In the genomic region with DNA sequence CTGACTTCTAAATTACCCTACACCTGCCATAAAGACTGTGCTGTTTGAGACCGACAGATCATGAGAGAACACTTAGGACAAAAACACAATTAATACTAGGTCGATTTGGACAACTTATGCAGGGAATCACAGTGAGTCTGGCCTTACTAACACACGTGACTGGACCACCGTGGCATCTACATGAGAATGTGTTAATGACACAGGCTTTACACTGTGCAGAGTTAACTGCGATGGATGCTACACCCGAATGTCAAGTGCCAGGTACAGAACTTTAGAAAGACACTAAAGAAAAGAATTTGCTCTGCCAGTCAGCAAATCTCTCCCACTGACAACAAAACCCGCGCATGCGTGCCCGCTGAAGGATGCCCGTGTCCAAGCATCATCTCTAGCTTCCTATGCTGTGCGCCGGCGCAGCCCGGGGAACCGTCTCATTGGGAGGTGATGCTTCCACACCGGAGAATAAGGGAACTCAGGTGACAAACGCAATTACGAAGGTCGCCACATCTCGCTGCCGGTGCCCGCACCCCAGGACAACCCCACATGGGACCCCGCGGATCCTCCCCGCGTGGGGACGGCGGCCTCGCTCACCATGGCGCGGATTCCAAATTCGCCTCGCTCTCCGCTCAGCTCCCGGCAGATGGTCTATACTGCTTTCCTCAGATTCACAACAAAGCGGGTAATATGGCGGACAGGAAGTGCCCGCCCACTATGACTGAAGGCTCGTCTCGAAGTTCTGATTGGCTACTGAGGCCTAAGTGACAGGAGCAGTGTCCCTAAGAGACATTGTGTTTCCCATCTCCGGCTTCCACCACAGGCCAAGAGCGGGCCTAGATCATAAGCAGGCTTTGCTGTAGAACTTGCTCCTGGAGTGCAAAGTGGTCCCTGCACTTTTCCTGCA, we compare ENCODE assay signal across 7 mouse cellular contexts. TPM values are rescaled to one million over a fixed set of nuclear protein-coding genes. Genes with fewer than 3 reads are reported as not detected.
DNase-seq lines count a peak whose midpoint lies in the region; ATAC-seq lines count a peak whose summit lies in the region.
"Not testable (repeated sequence)": the region's sequence is repeated elsewhere in the genome, so short reads cannot be mapped to it uniquely, and the experiment has no call there.

A gene (minus strand): TSS at position 656 of the 898 bp plus-strand sequence.

- H3K36me3 ChIP-seq in embryonic facial prominence, embryonic 13.5 days; hindbrain, embryonic 13.5 days; kidney, embryonic 16.5 days (ENCODE audit: insufficient read depth, low read length); liver, embryonic 11.5 days (ENCODE audit: control insufficient read depth, insufficient read depth, low read length); neural tube, embryonic 12.5 days: not testable (repeated sequence)

- not testable (repeated sequence) for H3K4me3 ChIP-seq in embryonic facial prominence, embryonic 13.5 days; hindbrain, embryonic 13.5 days; kidney, embryonic 16.5 days (ENCODE audit: low read length); liver, embryonic 11.5 days (ENCODE audit: low read depth, low read length); neural tube, embryonic 12.5 days

- H3K27ac ChIP-seq in embryonic facial prominence, embryonic 13.5 days; hindbrain, embryonic 13.5 days; kidney, embryonic 16.5 days (ENCODE audit: low read length); liver, embryonic 11.5 days (ENCODE audit: low read depth, low read length); neural tube, embryonic 12.5 days: not testable (repeated sequence)

- not testable (repeated sequence) for H3K9ac ChIP-seq in embryonic facial prominence, embryonic 13.5 days; hindbrain, embryonic 13.5 days; kidney, embryonic 16.5 days (replicated peaks; ENCODE audit: low read length); liver, embryonic 11.5 days (ENCODE audit: low read depth, low read length); neural tube, embryonic 12.5 days

- not testable (repeated sequence) for H3K27me3 ChIP-seq in embryonic facial prominence, embryonic 13.5 days; hindbrain, embryonic 13.5 days; kidney, embryonic 16.5 days (ENCODE audit: insufficient read depth, low read length); liver, embryonic 11.5 days (replicated peaks; ENCODE audit: control insufficient read depth, insufficient read depth, low read length); neural tube, embryonic 12.5 days (replicated peaks)

- ATAC-seq in embryonic facial prominence, embryonic 13.5 days (ENCODE audit: insufficient number of reproducible peaks, insufficient read depth, low FRiP score, low TSS enrichment, low read depth) = peak; percentile 90
- peak; percentile 100 for ATAC-seq in frontal cortex, adult (ENCODE audit: low TSS enrichment)
- ATAC-seq in hindbrain, embryonic 13.5 days (ENCODE audit: low FRiP score) = peak; percentile 98
- ATAC-seq in kidney, embryonic 16.5 days (ENCODE audit: low FRiP score, low TSS enrichment) = peak; percentile 97
- peak; percentile 91 for ATAC-seq in liver, embryonic 11.5 days (replicated peaks; ENCODE audit: low FRiP score)
- peak; percentile 86 for ATAC-seq in megakaryocyte progenitor cell, adult 5-6 weeks (replicated peaks; ENCODE audit: poor library complexity)
- peak; percentile 97 for ATAC-seq in neural tube, embryonic 12.5 days (ENCODE audit: low FRiP score, low read depth)

- no CpG with 5 or more reads among the region's 43 CpGs for WGBS in embryonic facial prominence, embryonic 13.5 days
- no CpG with 5 or more reads among the region's 43 CpGs for WGBS in hindbrain, embryonic 13.5 days
- no CpG with 5 or more reads among the region's 43 CpGs for WGBS in kidney, embryonic 16.5 days
- no CpG with 5 or more reads among the region's 43 CpGs for WGBS in liver, embryonic 11.5 days
- no CpG with 5 or more reads among the region's 43 CpGs for WGBS in neural tube, embryonic 12.5 days

- H3K4me1 ChIP-seq in embryonic facial prominence, embryonic 13.5 days; hindbrain, embryonic 13.5 days (replicated peaks); kidney, embryonic 16.5 days (ENCODE audit: insufficient read depth, low read length); liver, embryonic 11.5 days (replicated peaks; ENCODE audit: control insufficient read depth, insufficient read depth, low read length); neural tube, embryonic 12.5 days: not testable (repeated sequence)

- not testable (repeated sequence) for H3K9me3 ChIP-seq in embryonic facial prominence, embryonic 13.5 days; hindbrain, embryonic 13.5 days; kidney, embryonic 16.5 days (ENCODE audit: low read length); liver, embryonic 11.5 days (ENCODE audit: control insufficient read depth, low read length); neural tube, embryonic 12.5 days

- not testable (repeated sequence) for H3K4me2 ChIP-seq in embryonic facial prominence, embryonic 13.5 days; hindbrain, embryonic 13.5 days; kidney, embryonic 16.5 days (replicated peaks; ENCODE audit: low read depth, low read length); liver, embryonic 11.5 days; neural tube, embryonic 12.5 days (replicated peaks)

- not testable (repeated sequence) for DNase-seq in liver, embryonic 11.5 days (ENCODE audit: low spot score)

RNA-seq across cellular contexts. Expression of the gene that starts here (rescaled TPM):
- polyA plus RNA-seq in embryonic facial prominence, embryonic 13.5 days (2015; fragmentation: Nextera tagmentation; extraction: Ambion mirVana) = 11.8 and 14.2 TPM in 2 replicates
- 16.6 and 16.7 TPM in 2 replicates for polyA plus RNA-seq in hindbrain, embryonic 13.5 days (2015; fragmentation: Nextera tagmentation; extraction: Ambion mirVana)
- polyA plus RNA-seq in kidney, embryonic 16.5 days (2015; fragmentation: Nextera tagmentation; extraction: Ambion mirVana) = 12.1 and 14.4 TPM in 2 replicates
- 4.5 and 5.0 TPM in 2 replicates for polyA plus RNA-seq in liver, embryonic 11.5 days (2014; fragmentation: Nextera tagmentation; extraction: Ambion mirVana)
- 0.49 and 2.0 TPM in 2 replicates for total RNA-seq in megakaryocyte progenitor cell, adult 5-6 weeks (2015)
- 0.91 and 2.1 TPM in 2 replicates for total RNA-seq in megakaryocyte progenitor cell, adult 5-6 weeks (2017)
- 9.2 and 14.6 TPM in 2 replicates for polyA plus RNA-seq in neural tube, embryonic 12.5 days (2016; fragmentation: Nextera tagmentation; extraction: Ambion mirVana)
